Mouse (Mus musculus) embryonic facial prominence, embryonic 11.5 days (tissue): ENCODE measurements around the gene Zp2. TPM values are rescaled to one million over a fixed set of nuclear protein-coding genes. Genes with fewer than 3 reads are reported as not detected.

ENCODE experiments used
- polyA plus RNA-seq: library from polyadenylated mRNA; unstranded; fragments of >200 nt; fragmentation: Nextera tagmentation; extraction: Ambion mirVana; gene quantifications from 2 replicates; pipeline ENCODE4 v1.2.1, GENCODE M21; 2014

Gene Zp2
- polyA plus RNA-seq, 1 experiment from 2014 or later: not detected

Other genes with a start within 250 kb of the Zp2 start
- gene Lyrm1, start 249.4 kb downstream of the Zp2 start, polyA plus RNA-seq: 11.0 and 12.3 TPM in 2 replicates
- gene Dcun1d3, start 249.0 kb downstream of the Zp2 start, polyA plus RNA-seq: 9.9 and 11.0 TPM in 2 replicates
- gene Dnah3, start 50.0 kb downstream of the Zp2 start, polyA plus RNA-seq: not detected in 2 replicates
- 26.7 and 27.6 TPM in 2 replicates for gene Tmem159, start 42.9 kb downstream of the Zp2 start, polyA plus RNA-seq
- 0.14 TPM in 1 of 2 replicates, not detected in the other for gene Anks4b, start 28.6 kb upstream of the Zp2 start, polyA plus RNA-seq
- gene Crym, start 56.8 kb upstream of the Zp2 start, polyA plus RNA-seq: 142 and 181 TPM in 2 replicates
- gene Abca14, start 58.7 kb upstream of the Zp2 start, polyA plus RNA-seq: not detected in 2 replicates
- gene Abca15, start 183.4 kb upstream of the Zp2 start, polyA plus RNA-seq: not detected in 2 replicates